Mouse (Mus musculus): ENCODE measurements around the gene Arl15.

DNA sequence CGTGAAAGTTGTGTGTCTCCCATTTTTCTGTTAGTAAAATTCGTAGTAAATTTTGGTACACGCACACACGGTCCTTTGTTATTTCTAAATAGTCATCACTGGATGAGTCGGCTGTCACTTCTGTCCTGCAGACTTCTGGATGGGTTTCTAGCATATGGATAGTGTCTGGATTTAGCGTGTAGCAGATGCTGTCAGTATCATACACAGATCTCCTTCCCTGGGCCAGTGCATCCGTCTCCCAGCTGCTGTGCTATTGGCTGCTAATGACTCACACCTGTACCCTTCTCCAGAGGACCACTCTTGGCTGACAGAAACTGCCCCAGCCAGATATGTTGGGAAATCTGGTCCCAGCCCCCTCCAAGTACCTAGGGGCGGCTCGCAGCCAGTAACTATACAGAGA is 170.6 kb downstream of the Arl15 start:
- no peak for TF ChIP-seq POLR2A (IDR thresholded peaks at IDR 0.05; ENCODE audit: borderline replicate concordance, control insufficient read depth, low read depth, low read length)
- no peak for TF ChIP-seq CTCF (IDR thresholded peaks at IDR 0.05; ENCODE audit: control insufficient read depth, insufficient read depth, low read length)

Data from bone marrow, adult 2 months (tissue).